Mouse (Mus musculus): ENCODE measurements around the gene Tmem87b.

The Tmem87b gene

DNA sequence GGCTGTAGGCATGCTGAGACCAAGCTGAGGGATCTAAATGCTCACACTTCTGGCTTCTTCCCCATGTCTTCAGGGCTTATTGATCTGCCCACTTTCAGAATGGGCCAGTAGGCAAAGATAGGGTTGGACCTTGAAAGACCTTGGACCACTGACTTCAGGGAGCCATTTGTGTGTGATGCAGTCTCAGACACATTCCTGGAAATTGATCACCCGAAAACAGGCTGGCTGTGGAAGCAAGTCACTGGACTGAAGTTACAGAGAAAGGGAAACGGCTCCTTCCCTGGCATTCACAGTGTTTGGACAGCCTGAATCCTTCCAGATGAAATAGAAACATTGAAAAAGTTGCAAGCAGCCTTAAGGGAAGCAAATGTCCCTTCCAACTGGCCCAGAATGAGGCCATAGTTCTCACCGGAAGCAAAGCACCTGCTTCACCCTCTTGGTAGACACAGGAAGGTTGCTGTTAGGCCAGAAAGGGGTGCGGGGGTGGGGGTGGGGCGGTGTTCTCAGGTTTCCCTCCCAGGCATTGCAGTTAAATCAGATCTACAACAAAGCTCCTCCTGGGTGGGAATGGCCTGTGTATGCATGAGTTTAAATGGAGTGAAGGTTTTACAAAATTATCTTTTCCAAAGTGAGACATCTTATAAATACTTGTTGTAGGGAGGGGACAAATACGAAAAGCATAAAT lies 70.1 kb downstream of the Tmem87b start:
- DNase-seq (ENCODE audit: low spot score), result no peak

DNA sequence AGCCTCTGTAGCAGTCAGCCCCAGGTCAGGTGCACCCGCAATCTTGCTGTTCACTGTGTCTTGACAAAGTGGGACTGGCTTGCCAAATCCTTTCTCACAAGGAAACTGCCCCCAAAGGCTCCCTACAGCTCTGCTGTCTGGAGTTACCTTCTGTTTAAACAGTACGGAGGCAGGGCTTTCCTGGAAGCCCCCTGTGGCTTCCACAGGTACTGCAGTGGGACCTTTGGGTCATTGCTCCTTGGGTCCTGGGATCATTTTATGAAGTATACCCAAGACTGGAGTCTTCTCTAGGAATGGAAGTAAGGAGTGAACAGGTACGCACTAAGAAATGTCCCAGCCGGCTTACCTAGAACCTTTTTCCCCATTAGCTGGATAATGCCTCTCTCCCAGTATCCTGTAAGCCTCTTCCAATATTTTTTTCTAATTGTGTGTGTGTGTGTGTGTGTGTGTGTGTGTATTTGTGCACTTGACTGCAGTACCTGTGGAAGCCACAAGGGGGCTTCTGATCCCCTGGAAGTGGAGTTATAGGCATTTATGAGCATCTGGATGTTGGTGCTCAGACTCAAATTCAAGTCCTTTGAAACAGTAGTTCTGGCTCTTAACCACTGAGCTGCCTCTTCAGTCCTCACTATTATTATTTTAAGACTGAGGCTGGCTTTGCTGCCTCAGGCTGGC lies 72.9 kb downstream of the Tmem87b start:
- no peak for DNase-seq (ENCODE audit: low spot score)

GRCm38 (mm10) chr2:128892180-128892721 lies 74.3 kb downstream of the Tmem87b start:
- DNase-seq (ENCODE audit: low spot score), result no peak

DNA sequence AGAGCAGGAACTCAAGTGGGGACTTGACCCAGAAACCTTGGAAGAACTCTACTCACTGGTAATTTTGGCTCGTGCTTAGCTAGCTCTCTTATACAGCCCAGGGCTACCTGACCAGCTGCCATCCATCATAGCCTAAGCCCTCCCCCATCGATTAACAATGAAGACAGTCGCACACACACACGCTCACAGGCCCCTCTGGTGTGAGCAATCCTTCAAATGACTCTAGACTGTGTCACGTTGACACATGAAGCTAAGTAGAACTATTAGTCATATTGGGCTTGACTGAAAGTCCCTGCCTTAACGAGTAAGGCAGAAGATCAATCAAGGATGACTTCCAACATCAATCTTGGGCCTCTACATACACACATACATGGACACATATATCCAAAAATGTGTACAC lies 84.9 kb downstream of the Tmem87b start:
- DNase-seq (ENCODE audit: low spot score), result no peak

GRCm38 (mm10) chr2:128903661-128904060 lies 85.7 kb downstream of the Tmem87b start:
- DNase-seq (ENCODE audit: low spot score), result no peak
